Mouse (Mus musculus) liver, embryonic 13.5 days (tissue): ENCODE data around the gene Flt1. TPM values are rescaled to one million over a fixed set of nuclear protein-coding genes. Genes with fewer than 3 reads are reported as not detected.

Experiments used
- ATAC-seq: fragments of 200-750 bp; cut with Nextera tagmentation; 2 replicates; pipeline ENCODE4 v1.8.0; 2017; ENCODE audit warnings: low read depth, mild to moderate bottlenecking, moderate number of reproducible peaks, moderate library complexity
- DNase-seq: peaks from one replicate; pipeline ENCODE4 v3.0.0; 2022
- H3K27ac ChIP-seq: fragments of 300-500 bp; sonication (generic); 2 replicates; pipeline ENCODE4 v1.5.1; 2015; ENCODE audit warnings: moderate library complexity, mild to moderate bottlenecking, inconsistent platforms
- H3K27me3 ChIP-seq: fragments of 300-500 bp; sonication (generic); 2 replicates; pipeline ENCODE4 v1.6.1; 2015; ENCODE audit warnings: mild to moderate bottlenecking, inconsistent platforms
- H3K36me3 ChIP-seq: fragments of 300-500 bp; sonication (generic); 2 replicates; pipeline ENCODE4 v1.6.1; 2015; ENCODE audit warnings: mild to moderate bottlenecking, inconsistent platforms
- H3K4me1 ChIP-seq: fragments of 300-500 bp; sonication (generic); replicated peaks from 2 replicates; pipeline ENCODE4 v1.6.1; 2015; ENCODE audit warnings: inconsistent platforms
- H3K4me2 ChIP-seq: fragments of 300-500 bp; sonication (generic); 2 replicates; pipeline ENCODE4 v1.6.1; 2015; ENCODE audit warnings: inconsistent platforms, mild to moderate bottlenecking, moderate library complexity
- H3K4me3 ChIP-seq: fragments of 300-500 bp; sonication (generic); replicated peaks from 2 replicates; pipeline ENCODE4 v1.5.1; 2015; ENCODE audit warnings: mild to moderate bottlenecking, inconsistent platforms
- H3K9ac ChIP-seq: fragments of 300-500 bp; sonication (generic); 2 replicates; pipeline ENCODE4 v1.6.1; 2015; ENCODE audit warnings: mild to moderate bottlenecking, inconsistent platforms
- H3K9me3 ChIP-seq: fragments of 300-500 bp; sonication (generic); replicated peaks from 2 replicates; pipeline ENCODE4 v1.6.1; 2016; ENCODE audit warnings: inconsistent platforms
- WGBS: fragments of 180-500 bp; shearing (Covaris S2); methylation state at CpG from one replicate; pipeline ENCODE4 v1.1.7; 2015; ENCODE audit not compliant: insufficient replicate concordance; 5-methylcytosine and 5-hydroxymethylcytosine counted together
- polyA plus RNA-seq: library from polyadenylated mRNA; unstranded; fragments of >200 nt; fragmentation: Nextera tagmentation; extraction: Ambion mirVana; gene quantifications from 2 replicates; pipeline ENCODE4 v1.2.1, GENCODE M21; 2015

Gene Flt1
- polyA plus RNA-seq, 1 experiment from 2014 or later = 2.8 TPM

- Histone ChIP-seq H3K36me3 (no peaks in the 10 kb centered on the region), H3K27ac (no peak overlapping the region), H3K4me2 (no peak overlapping the region), H3K4me1 (no peaks in the 10 kb centered on the region), H3K4me3 (no peak overlapping the region), H3K9me3 (no peaks in the 10 kb centered on the region), H3K27me3 (no peaks in the 10 kb centered on the region), H3K9ac (no peak overlapping the region)
- WGBS = 59% methylated on average over 18 of the region's 18 CpGs
- ATAC-seq (no peak), DNase-seq (no peak)
These were observed 124.1 kb downstream of the Flt1 start for GRCm38 (mm10) chr5:147601460-147602360.

GRCm38 (mm10) chr5:147597825-147598224 is 128.0 kb downstream of the Flt1 start:
- H3K4me3 ChIP-seq = no peak overlapping the region
- no peak overlapping the region for H3K27ac ChIP-seq
- no peaks in the 10 kb centered on the region for H3K4me1 ChIP-seq
- H3K9me3 ChIP-seq = no peaks in the 10 kb centered on the region
- no peak overlapping the region for H3K9ac ChIP-seq
- no peak for ATAC-seq
- no peaks in the 10 kb centered on the region for H3K36me3 ChIP-seq
- no peaks in the 10 kb centered on the region for H3K27me3 ChIP-seq
- H3K4me2 ChIP-seq = no peak overlapping the region
- no peak for DNase-seq
- 71% methylated on average over 16 of the region's 16 CpGs for WGBS

DNA sequence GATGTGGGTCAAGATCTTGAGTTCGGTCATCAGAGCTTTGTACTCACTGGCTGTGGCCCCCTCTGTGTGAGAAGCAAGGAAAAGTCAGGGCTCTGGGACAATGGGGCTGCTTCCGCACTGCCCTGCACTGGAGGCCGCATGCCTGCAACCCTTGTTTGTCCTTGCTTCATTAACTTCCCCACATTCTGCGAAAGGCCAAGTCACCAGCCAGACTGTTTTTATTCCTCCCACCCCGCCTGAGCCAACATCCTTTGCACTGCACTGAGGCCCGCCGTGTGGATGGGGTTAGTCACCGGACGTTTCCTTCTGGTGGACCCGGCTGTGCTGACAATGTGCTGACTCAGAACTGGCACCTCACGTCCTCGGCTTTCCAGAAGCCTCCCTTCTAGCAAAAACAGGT is 136.0 kb downstream of the Flt1 start:
- Histone ChIP-seq H3K4me1 (no peaks in the 10 kb centered on the region), H3K4me2 (no peak overlapping the region), H3K27me3 (no peaks in the 10 kb centered on the region), H3K4me3 (no peak overlapping the region), H3K27ac (peak overlapping the region; percentile 18; the same call in 1 of the 2 replicates), H3K36me3 (no peaks in the 10 kb centered on the region), H3K9me3 (no peaks in the 10 kb centered on the region), H3K9ac (no peak overlapping the region)
- WGBS = 33% methylated on average over 12 of the region's 12 CpGs
- DNase-seq (no peak), ATAC-seq (no peak)

DNA sequence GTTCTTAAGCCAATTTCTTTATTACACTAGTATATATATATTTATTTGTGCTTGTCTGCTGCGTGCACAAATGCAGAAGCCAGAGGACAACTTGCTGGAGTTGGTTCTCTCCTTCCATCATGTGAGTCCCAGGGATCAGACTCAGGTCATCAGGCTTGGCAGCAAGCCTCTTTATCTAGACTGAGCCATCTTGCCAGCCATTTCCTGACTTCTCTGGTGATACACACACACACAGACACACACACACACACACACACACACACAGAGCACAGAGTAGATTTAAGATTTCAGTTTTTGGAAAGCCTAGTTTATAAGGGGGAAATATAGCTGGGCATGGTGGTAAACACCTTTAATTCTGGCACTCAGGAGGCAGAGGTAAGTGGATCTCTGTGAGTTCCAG is 140.7 kb downstream of the Flt1 start:
- ATAC-seq = no peak

DNA sequence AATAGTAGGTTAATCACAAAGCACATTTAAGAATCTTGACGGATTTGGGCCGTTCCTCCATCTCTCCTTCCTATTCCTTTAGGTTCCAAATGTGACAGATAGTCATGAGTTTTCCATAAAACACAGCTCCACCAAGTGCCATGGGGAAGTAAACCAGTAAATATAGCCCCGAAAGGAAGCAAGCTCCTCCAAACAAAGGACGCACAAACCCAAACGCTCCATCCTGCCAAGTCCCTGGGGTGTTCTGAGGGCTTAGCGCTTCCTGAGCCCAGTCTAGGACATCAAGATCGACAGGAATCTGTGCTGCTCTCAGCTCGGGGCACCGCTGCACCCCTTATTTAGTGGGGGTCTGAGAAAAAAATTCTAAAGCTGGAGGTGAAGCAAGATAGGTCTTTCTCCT is 141.2 kb downstream of the Flt1 start:
- Histone ChIP-seq H3K4me3 (no peak overlapping the region), H3K9me3 (no peaks in the 10 kb centered on the region), H3K27ac (no peak overlapping the region), H3K4me1 (no peaks in the 10 kb centered on the region), H3K36me3 (no peaks in the 10 kb centered on the region), H3K4me2 (no peak overlapping the region), H3K27me3 (no peaks in the 10 kb centered on the region), H3K9ac (no peak overlapping the region)
- DNase-seq = no peak
- WGBS = 38% methylated on average over 9 of the region's 9 CpGs
- ATAC-seq = no peak

More for the DNA sequence above, 140.7 kb downstream of the Flt1 start:
- H3K4me1 ChIP-seq = no peaks in the 10 kb centered on the region
- no peak overlapping the region for H3K9ac ChIP-seq
- DNase-seq = no peak
- H3K27me3 ChIP-seq = no peaks in the 10 kb centered on the region
- H3K36me3 ChIP-seq = no peaks in the 10 kb centered on the region
- no peaks in the 10 kb centered on the region for H3K9me3 ChIP-seq
- H3K4me3 ChIP-seq = no peak overlapping the region
- H3K27ac ChIP-seq = no peak overlapping the region
- H3K4me2 ChIP-seq = no peak overlapping the region
- WGBS = 36% methylated on average over 1 of the region's 1 CpGs

DNA sequence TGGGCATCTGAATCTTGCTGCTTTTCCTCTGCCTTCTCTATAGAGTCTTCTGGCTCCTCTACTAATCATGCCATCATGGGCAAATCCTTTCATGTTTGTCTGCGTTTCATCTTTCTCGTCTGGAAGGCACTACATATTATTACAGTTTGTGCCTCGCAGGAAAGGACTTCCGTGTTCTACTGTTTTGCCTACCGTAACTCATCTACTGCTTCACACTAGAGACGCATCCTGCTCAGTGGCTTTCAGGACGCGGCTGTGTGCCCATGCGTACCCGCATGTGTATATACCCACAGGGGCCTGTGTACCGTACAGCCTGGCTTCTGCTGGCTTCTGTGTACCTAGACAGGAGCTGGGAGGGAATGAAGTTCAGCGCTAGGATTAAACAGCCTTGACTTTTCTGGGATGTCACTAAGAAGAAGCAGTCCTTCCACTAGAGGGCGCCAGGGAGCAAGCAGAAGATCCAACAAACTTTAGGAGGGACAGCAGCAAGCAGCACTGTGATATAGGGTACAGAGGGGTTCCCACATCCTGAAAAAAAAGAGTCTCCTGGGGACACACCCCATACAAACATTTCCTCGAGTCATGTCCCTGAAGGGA is 142.0 kb downstream of the Flt1 start:
- WGBS = 38% methylated on average over 14 of the region's 14 CpGs
- no peaks in the 10 kb centered on the region for H3K36me3 ChIP-seq
- no peaks in the 10 kb centered on the region for H3K4me1 ChIP-seq
- no peak overlapping the region for H3K4me2 ChIP-seq
- no peaks in the 10 kb centered on the region for H3K9me3 ChIP-seq
- no peak overlapping the region for H3K4me3 ChIP-seq
- DNase-seq = peak; percentile 34
- no peak for ATAC-seq
- no peak overlapping the region for H3K27ac ChIP-seq
- no peaks in the 10 kb centered on the region for H3K27me3 ChIP-seq
- H3K9ac ChIP-seq = no peak overlapping the region

DNA sequence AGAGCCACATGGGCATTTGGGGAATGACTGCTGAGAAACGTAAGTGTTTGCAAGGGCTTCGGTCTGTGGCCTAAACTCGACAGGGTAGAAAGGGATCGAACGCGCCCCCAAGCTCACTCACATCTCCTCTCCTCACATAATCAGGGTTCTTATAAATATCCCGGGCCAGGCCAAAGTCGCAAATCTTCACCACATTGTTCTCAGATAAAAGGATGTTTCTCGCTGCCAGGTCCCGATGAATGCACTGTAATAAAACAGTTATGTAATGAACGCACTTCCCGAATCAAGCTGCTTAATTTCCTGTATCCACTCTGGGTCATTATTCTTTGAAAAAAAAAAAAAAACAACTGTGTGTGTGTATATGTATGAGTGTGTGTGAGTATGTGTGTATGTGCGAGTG is 145.6 kb downstream of the Flt1 start:
- no peak for ATAC-seq
- Histone ChIP-seq H3K9ac (no peak overlapping the region), H3K4me1 (no peaks in the 10 kb centered on the region), H3K27ac (no peak overlapping the region), H3K27me3 (no peaks in the 10 kb centered on the region), H3K36me3 (no peaks in the 10 kb centered on the region), H3K4me3 (no peak overlapping the region), H3K4me2 (no peak overlapping the region), H3K9me3 (no peaks in the 10 kb centered on the region)
- WGBS = 83% methylated on average over 13 of the region's 13 CpGs
- no peak for DNase-seq

DNA sequence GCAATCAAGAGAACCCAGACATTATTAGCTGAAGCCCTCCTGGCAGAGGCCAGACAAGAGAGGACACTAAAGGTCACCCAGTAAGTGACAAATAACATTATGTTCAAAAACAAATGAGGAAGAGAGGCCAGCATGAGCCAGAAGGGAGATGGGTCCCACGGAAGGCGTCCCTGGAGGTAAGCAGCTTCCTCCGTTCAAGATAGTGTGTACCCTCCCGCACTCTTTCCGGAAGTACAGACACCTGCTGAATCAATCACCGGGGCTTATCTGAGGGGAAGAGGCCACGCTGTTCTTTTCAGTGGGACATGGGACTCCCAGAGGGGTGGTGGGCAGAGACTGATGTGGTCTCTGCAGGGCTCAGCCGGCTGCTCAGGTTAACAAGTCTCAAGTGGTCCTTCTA is 146.1 kb downstream of the Flt1 start:
- DNase-seq (no peak), ATAC-seq (no peak)
- no peak overlapping the region for H3K27ac ChIP-seq
- H3K9me3 ChIP-seq = no peaks in the 10 kb centered on the region
- H3K36me3 ChIP-seq = no peaks in the 10 kb centered on the region
- H3K9ac ChIP-seq = no peak overlapping the region
- WGBS = 65% methylated on average over 8 of the region's 8 CpGs
- H3K4me3 ChIP-seq = no peak overlapping the region
- H3K4me2 ChIP-seq = no peak overlapping the region
- no peaks in the 10 kb centered on the region for H3K4me1 ChIP-seq
- H3K27me3 ChIP-seq = no peaks in the 10 kb centered on the region

- 73% methylated on average over 7 of the region's 7 CpGs for WGBS
These were observed 146.7 kb downstream of the Flt1 start for GRCm38 (mm10) chr5:147579148-147579547.

DNA sequence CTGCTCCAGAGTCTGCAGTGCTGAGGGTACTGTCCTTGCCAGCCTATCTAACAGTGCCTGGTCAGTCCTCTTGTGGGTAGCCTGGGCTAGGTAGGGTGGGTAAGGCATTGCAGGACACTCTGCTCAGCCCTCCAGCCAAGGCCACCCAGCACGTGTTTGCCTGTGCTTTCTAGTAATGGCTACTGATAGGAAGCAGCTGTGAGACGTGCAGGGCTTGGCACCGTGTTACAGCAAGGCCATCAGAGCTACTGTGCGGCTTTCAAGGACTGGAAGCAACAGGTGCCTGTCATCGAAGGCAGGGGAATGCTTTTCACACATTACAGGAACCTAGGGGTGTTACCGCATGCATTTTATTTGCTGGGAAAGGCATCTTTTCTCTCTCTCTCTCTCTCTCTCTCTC is 148.8 kb downstream of the Flt1 start:
- no peak overlapping the region for H3K4me3 ChIP-seq
- H3K36me3 ChIP-seq = no peaks in the 10 kb centered on the region
- ATAC-seq = no peak
- no peak overlapping the region for H3K27ac ChIP-seq
- H3K27me3 ChIP-seq = no peaks in the 10 kb centered on the region
- no peak overlapping the region for H3K4me2 ChIP-seq
- peaks cover 9% of the 10 kb centered on the region; the same call in 1 of the 2 replicates for H3K4me1 ChIP-seq
- WGBS = 54% methylated on average over 6 of the region's 6 CpGs
- H3K9me3 ChIP-seq = no peaks in the 10 kb centered on the region
- no peak for DNase-seq
- no peak overlapping the region for H3K9ac ChIP-seq

More at GRCm38 (mm10) chr5:147579148-147579547, 146.7 kb downstream of the Flt1 start:
- no peak overlapping the region for H3K4me2 ChIP-seq
- no peaks in the 10 kb centered on the region for H3K27me3 ChIP-seq
- ATAC-seq = no peak
- H3K4me3 ChIP-seq = no peak overlapping the region
- H3K9ac ChIP-seq = no peak overlapping the region
- H3K9me3 ChIP-seq = no peaks in the 10 kb centered on the region
- H3K36me3 ChIP-seq = no peaks in the 10 kb centered on the region
- H3K27ac ChIP-seq = no peak overlapping the region
- DNase-seq = no peak
- peaks cover 4% of the 10 kb centered on the region; the same call in 1 of the 2 replicates for H3K4me1 ChIP-seq

DNA sequence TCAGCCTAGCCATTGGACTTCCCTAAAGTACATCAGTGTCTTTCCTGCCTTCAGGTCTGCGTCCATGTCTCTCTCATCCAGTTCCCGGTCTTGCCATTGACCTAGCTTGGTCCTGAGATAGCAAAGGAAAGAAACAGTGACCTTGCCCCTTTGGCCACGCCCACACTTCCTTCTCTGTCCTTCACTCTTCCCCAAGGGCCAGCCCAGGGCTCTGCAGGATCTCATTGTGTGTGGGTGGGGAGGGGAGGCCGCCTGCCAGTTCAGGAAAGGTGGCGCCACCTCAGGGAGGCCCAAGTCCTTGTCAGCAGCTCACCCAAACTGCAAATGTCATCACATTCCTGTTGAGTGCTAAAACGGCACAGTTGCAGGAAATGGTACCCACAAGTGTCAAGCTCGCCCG is 151.3 kb downstream of the Flt1 start:
- H3K4me3 ChIP-seq = no peak overlapping the region
- no peaks in the 10 kb centered on the region for H3K36me3 ChIP-seq
- H3K9me3 ChIP-seq = no peaks in the 10 kb centered on the region
- H3K27ac ChIP-seq = no peak overlapping the region
- H3K9ac ChIP-seq = no peak overlapping the region
- ATAC-seq = peak; percentile 73
- DNase-seq = peak; percentile 29
- WGBS = 12% methylated on average over 8 of the region's 8 CpGs
- H3K27me3 ChIP-seq = no peaks in the 10 kb centered on the region
- peaks cover 9% of the 10 kb centered on the region; the same call in 1 of the 2 replicates for H3K4me1 ChIP-seq
- H3K4me2 ChIP-seq = no peak overlapping the region
